Mouse (Mus musculus) hindbrain, postnatal 0 days (tissue): ENCODE results near the gene Atp5f1. TPM values are rescaled to one million over a fixed set of nuclear protein-coding genes. Genes with fewer than 3 reads are reported as not detected.

Experiments used
- ATAC-seq: fragments of 200-750 bp; cut with Nextera tagmentation; 2 replicates; pipeline ENCODE4 v1.8.0; 2017; ENCODE audit warnings: mild to moderate bottlenecking, moderate TSS enrichment, moderate library complexity
- DNase-seq: peaks from one replicate; pipeline ENCODE4 v3.0.0-alpha.2; 2015; ENCODE audit warnings: low spot score
- H3K27ac ChIP-seq: fragments of 300-500 bp; sonication (generic); 2 replicates; pipeline ENCODE4 v1.5.1; 2014; ENCODE audit warnings: mild to moderate bottlenecking
- H3K27me3 ChIP-seq: fragments of 300-500 bp; sonication (generic); 2 replicates; pipeline ENCODE4 v1.6.1; 2014; ENCODE audit warnings: low read length, mixed read lengths; ENCODE audit not compliant: insufficient read depth
- H3K36me3 ChIP-seq: fragments of 300-500 bp; sonication (generic); 2 replicates; pipeline ENCODE4 v1.6.1; 2014; ENCODE audit warnings: low read length, mixed read lengths; ENCODE audit not compliant: insufficient read depth
- H3K4me1 ChIP-seq: fragments of 300-500 bp; sonication (generic); 2 replicates; pipeline ENCODE4 v1.6.1; 2014; ENCODE audit warnings: antibody characterized with exemption, low read length, mixed read lengths; ENCODE audit not compliant: insufficient read depth
- H3K4me2 ChIP-seq: fragments of 300-500 bp; sonication (generic); 2 replicates; pipeline ENCODE4 v1.6.1; 2014; ENCODE audit warnings: low read depth, mild to moderate bottlenecking, low read length, moderate library complexity, mixed read lengths
- H3K4me3 ChIP-seq: fragments of 300-500 bp; sonication (generic); 2 replicates; pipeline ENCODE4 v1.5.1; 2014; ENCODE audit warnings: low read length
- H3K9ac ChIP-seq: fragments of 300-500 bp; sonication (generic); replicated peaks from 2 replicates; pipeline ENCODE4 v1.6.1; 2014; ENCODE audit warnings: mild to moderate bottlenecking, low read length, moderate library complexity, mixed read lengths
- H3K9me3 ChIP-seq: fragments of 300-500 bp; sonication (generic); 2 replicates; pipeline ENCODE4 v1.6.1; 2016; ENCODE audit warnings: low read length, mixed read lengths
- CTCF ChIP-seq: IDR thresholded peaks from 2 replicates; pipeline ENCODE4 v1.5.1; 2016; ENCODE audit warnings: antibody characterized with exemption, control low read depth, low read depth
- WGBS: fragments of 180-500 bp; shearing (Covaris S2); extraction: QIAGEN DNeasy Blood & Tissue Kit; methylation state at CpG from one replicate; pipeline ENCODE4 v1.1.7; 2014; 5-methylcytosine and 5-hydroxymethylcytosine counted together
- polyA plus RNA-seq: library from polyadenylated mRNA; unstranded; fragments of >200 nt; fragmentation: Nextera tagmentation; extraction: Ambion mirVana; gene quantifications from 2 replicates; pipeline ENCODE4 v1.2.1, GENCODE M21; 2015
- total RNA-seq: library from RNA; depleted of rRNA; stranded (reverse); fragments of >200 nt; gene quantifications from 2 replicates; pipeline ENCODE4 v1.2.3, GENCODE M21; 2014

Gene Atp5f1
- total and polyA plus RNA-seq, 2 experiments from 2014 or later = 233 to 607 TPM

- Histone ChIP-seq H3K4me1 (no peaks in the 10 kb centered on the region), H3K4me3 (no peak overlapping the region), H3K27me3 (no peaks in the 10 kb centered on the region), H3K4me2 (no peak overlapping the region), H3K27ac (no peak overlapping the region), H3K9ac (no peak overlapping the region), H3K36me3 (no peaks in the 10 kb centered on the region), H3K9me3 (no peaks in the 10 kb centered on the region)
- WGBS = 78% methylated on average over 11 of the region's 11 CpGs
- ATAC-seq (no peak), DNase-seq (no peak)
- TF ChIP-seq CTCF = no peak
Measured at GRCm38 (mm10) chr3:105910519-105911190, 49.2 kb downstream of the Atp5f1 start.

DNA sequence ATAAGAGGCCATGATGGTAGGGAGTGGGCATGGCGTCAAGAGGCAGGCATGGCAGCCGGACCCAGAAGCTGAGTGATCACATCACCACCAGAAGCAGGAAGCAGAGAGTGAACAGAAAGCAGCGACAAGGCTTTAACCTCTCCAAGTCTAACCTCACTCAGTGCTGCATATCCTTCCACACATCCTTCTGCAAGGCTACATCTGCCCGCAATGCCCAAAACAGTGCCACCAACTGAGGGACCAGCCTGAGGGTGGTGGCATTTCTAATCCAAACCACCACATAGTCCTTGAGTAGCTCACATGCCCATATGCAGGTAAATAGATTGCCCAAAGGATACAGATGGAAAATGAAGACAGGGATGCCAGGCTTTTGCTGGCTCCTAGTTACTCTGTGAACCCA, 50.9 kb downstream of the Atp5f1 start:
- WGBS = 94% methylated on average over 4 of the region's 4 CpGs
- TF ChIP-seq CTCF = no peak
- Histone ChIP-seq H3K9ac (no peak overlapping the region), H3K27ac (no peak overlapping the region), H3K4me1 (no peaks in the 10 kb centered on the region), H3K36me3 (no peaks in the 10 kb centered on the region), H3K4me3 (no peak overlapping the region), H3K27me3 (no peaks in the 10 kb centered on the region), H3K4me2 (no peak overlapping the region), H3K9me3 (no peaks in the 10 kb centered on the region)
- DNase-seq (no peak), ATAC-seq (no peak)

- H3K9me3 ChIP-seq = no peaks in the 10 kb centered on the region
- no peak for TF ChIP-seq CTCF
- no peak for DNase-seq
- H3K4me2 ChIP-seq = no peak overlapping the region
- no peak overlapping the region for H3K9ac ChIP-seq
- no peak overlapping the region for H3K27ac ChIP-seq
- no peaks in the 10 kb centered on the region for H3K4me1 ChIP-seq
- no peaks in the 10 kb centered on the region for H3K36me3 ChIP-seq
- no peak for ATAC-seq
- H3K27me3 ChIP-seq = no peaks in the 10 kb centered on the region
- no peak overlapping the region for H3K4me3 ChIP-seq
- WGBS = 38% methylated on average over 9 of the region's 9 CpGs
Measured at GRCm38 (mm10) chr3:105907956-105908655, 51.8 kb downstream of the Atp5f1 start.

- H3K4me2 ChIP-seq = no peak overlapping the region
- H3K9me3 ChIP-seq = no peaks in the 10 kb centered on the region
- no peak for ATAC-seq
- H3K27me3 ChIP-seq = no peaks in the 10 kb centered on the region
- no peak overlapping the region for H3K4me3 ChIP-seq
- H3K4me1 ChIP-seq = no peaks in the 10 kb centered on the region
- H3K27ac ChIP-seq = no peak overlapping the region
- H3K9ac ChIP-seq = no peak overlapping the region
- no peak for DNase-seq
- WGBS = 87% methylated on average over 9 of the region's 9 CpGs
- H3K36me3 ChIP-seq = no peaks in the 10 kb centered on the region
- TF ChIP-seq CTCF = no peak
Measured at GRCm38 (mm10) chr3:105904721-105905120, 55.2 kb downstream of the Atp5f1 start.

DNA sequence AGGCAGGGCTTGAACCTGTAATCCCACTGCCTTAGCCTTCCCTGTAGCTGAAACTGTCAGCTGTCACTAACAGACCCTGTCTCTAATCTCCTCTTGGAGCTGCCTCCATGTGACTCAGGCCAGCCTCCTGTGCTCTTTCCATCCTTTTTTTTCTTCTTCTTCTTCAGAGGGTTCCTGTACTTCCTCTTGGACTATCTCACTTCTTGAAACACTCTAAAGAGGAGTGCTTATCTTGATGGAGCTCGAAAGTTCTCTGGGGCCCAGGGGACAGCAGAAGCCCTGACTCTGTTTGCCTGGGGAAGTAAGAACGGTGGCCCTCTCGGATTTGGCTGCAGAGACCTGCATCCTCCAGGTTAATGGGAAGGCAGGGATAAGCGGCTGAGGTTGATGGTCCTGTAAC, 55.7 kb downstream of the Atp5f1 start:
- DNase-seq (no peak), ATAC-seq (no peak)
- Histone ChIP-seq H3K9me3 (no peaks in the 10 kb centered on the region), H3K4me3 (no peak overlapping the region), H3K4me2 (no peak overlapping the region), H3K27me3 (no peaks in the 10 kb centered on the region), H3K27ac (no peak overlapping the region), H3K36me3 (no peaks in the 10 kb centered on the region), H3K9ac (no peak overlapping the region), H3K4me1 (no peaks in the 10 kb centered on the region)
- TF ChIP-seq CTCF = no peak
- WGBS = 81% methylated on average over 4 of the region's 4 CpGs

- TF ChIP-seq CTCF = no peak
- no peaks in the 10 kb centered on the region for H3K9me3 ChIP-seq
- DNase-seq (no peak), ATAC-seq (no peak)
- H3K27ac ChIP-seq = no peak overlapping the region
- no peaks in the 10 kb centered on the region for H3K36me3 ChIP-seq
- 73% methylated on average over 4 of the region's 4 CpGs for WGBS
- H3K4me3 ChIP-seq = no peak overlapping the region
- H3K27me3 ChIP-seq = no peaks in the 10 kb centered on the region
- H3K4me1 ChIP-seq = no peaks in the 10 kb centered on the region
- no peak overlapping the region for H3K4me2 ChIP-seq
- no peak overlapping the region for H3K9ac ChIP-seq
Measured at GRCm38 (mm10) chr3:105901468-105901867, 58.4 kb downstream of the Atp5f1 start.

GRCm38 (mm10) chr3:105900716-105901115, 59.2 kb downstream of the Atp5f1 start:
- no peak for TF ChIP-seq CTCF
- H3K36me3 ChIP-seq = no peaks in the 10 kb centered on the region
- no peak for ATAC-seq
- no peak overlapping the region for H3K9ac ChIP-seq
- 84% methylated on average over 3 of the region's 3 CpGs for WGBS
- H3K27ac ChIP-seq = no peak overlapping the region
- DNase-seq = no peak
- H3K4me1 ChIP-seq = no peaks in the 10 kb centered on the region
- no peak overlapping the region for H3K4me2 ChIP-seq
- H3K4me3 ChIP-seq = no peak overlapping the region
- H3K9me3 ChIP-seq = no peaks in the 10 kb centered on the region
- no peaks in the 10 kb centered on the region for H3K27me3 ChIP-seq
